Mouse (Mus musculus) neural tube, embryonic 11.5 days (tissue): ENCODE results near the gene Klhdc7b. TPM values are rescaled to one million over a fixed set of nuclear protein-coding genes. Genes with fewer than 3 reads are reported as not detected.

Experiments used
- ATAC-seq: fragments of 200-750 bp; cut with Nextera tagmentation; 2 replicates; pipeline ENCODE4 v1.8.0; 2017; ENCODE audit warnings: moderate number of reproducible peaks, mild to moderate bottlenecking, moderate TSS enrichment, moderate library complexity; ENCODE audit not compliant: insufficient read depth, low FRiP score, low TSS enrichment
- DNase-seq: peaks from one replicate; pipeline ENCODE4 v3.0.0-alpha.2; 2015; ENCODE audit warnings: low spot score
- H3K27ac ChIP-seq: fragments of 300-500 bp; sonication (generic); 2 replicates; pipeline ENCODE4 v1.5.1; 2014; ENCODE audit warnings: low read depth, mild to moderate bottlenecking, low read length
- H3K27me3 ChIP-seq: fragments of 300-500 bp; sonication (generic); 2 replicates; pipeline ENCODE4 v1.6.1; 2014; ENCODE audit warnings: mild to moderate bottlenecking, low read length, mixed read lengths; ENCODE audit not compliant: control insufficient read depth, insufficient read depth
- H3K36me3 ChIP-seq: fragments of 300-500 bp; sonication (generic); 2 replicates; pipeline ENCODE4 v1.6.1; 2014; ENCODE audit warnings: mild to moderate bottlenecking, low read length, moderate library complexity, mixed read lengths; ENCODE audit not compliant: control insufficient read depth, insufficient read depth
- H3K4me1 ChIP-seq: fragments of 300-500 bp; sonication (generic); 2 replicates; pipeline ENCODE4 v1.6.1; 2014; ENCODE audit warnings: low read length, mixed read lengths; ENCODE audit not compliant: control insufficient read depth, insufficient read depth
- H3K4me2 ChIP-seq: fragments of 300-500 bp; sonication (generic); 2 replicates; pipeline ENCODE4 v1.6.1; 2014; ENCODE audit warnings: low read depth, mild to moderate bottlenecking, moderate library complexity
- H3K4me3 ChIP-seq: fragments of 300-500 bp; sonication (generic); 2 replicates; pipeline ENCODE4 v1.5.1; 2014; ENCODE audit warnings: low read depth, low read length
- H3K9ac ChIP-seq: fragments of 300-500 bp; sonication (generic); 2 replicates; pipeline ENCODE4 v1.6.1; 2014; ENCODE audit warnings: mild to moderate bottlenecking, low read length
- H3K9me3 ChIP-seq: fragments of 300-500 bp; sonication (generic); 2 replicates; pipeline ENCODE4 v1.6.1; 2016; ENCODE audit warnings: low read length; ENCODE audit not compliant: control insufficient read depth
- WGBS: fragments of 180-500 bp; shearing (Covaris S2); extraction: QIAGEN DNeasy Blood & Tissue Kit; methylation state at CpG from one replicate; pipeline ENCODE4 v1.1.7; 2014; 5-methylcytosine and 5-hydroxymethylcytosine counted together
- polyA plus RNA-seq: library from polyadenylated mRNA; unstranded; fragments of >200 nt; fragmentation: Nextera tagmentation; extraction: Ambion mirVana; gene quantifications from 2 replicates; pipeline ENCODE4 v1.2.1, GENCODE M21; 2014

The Klhdc7b gene
- polyA plus RNA-seq, 1 experiment from 2014 or later: not detected

GRCm38 (mm10) chr15:89399716-89400115, 15.0 kb downstream of the Klhdc7b start:
- no peak for ATAC-seq

GRCm38 (mm10) chr15:89402471-89402870, 17.8 kb downstream of the Klhdc7b start:
- Histone ChIP-seq H3K36me3 (no peaks in the 10 kb centered on the region), H3K27ac (no peak overlapping the region), H3K27me3 (no peaks in the 10 kb centered on the region), H3K4me3 (no peak overlapping the region), H3K9ac (no peak overlapping the region), H3K9me3 (no peaks in the 10 kb centered on the region), H3K4me1 (no peaks in the 10 kb centered on the region), H3K4me2 (no peak overlapping the region)
- no peak for ATAC-seq
- 86% methylated on average over 1 of the region's 1 CpGs for WGBS
- DNase-seq: no peak

More at GRCm38 (mm10) chr15:89399716-89400115, 15.0 kb downstream of the Klhdc7b start:
- Histone ChIP-seq H3K36me3 (no peaks in the 10 kb centered on the region), H3K4me1 (no peaks in the 10 kb centered on the region), H3K27me3 (no peaks in the 10 kb centered on the region), H3K4me2 (no peak overlapping the region), H3K27ac (no peak overlapping the region), H3K4me3 (no peak overlapping the region), H3K9me3 (no peaks in the 10 kb centered on the region), H3K9ac (no peak overlapping the region)
- no peak for DNase-seq
- WGBS: 62% methylated on average over 1 of the region's 1 CpGs

GRCm38 (mm10) chr15:89404831-89405623, 20.3 kb downstream of the Klhdc7b start:
- no peaks in the 10 kb centered on the region; the same call in 1 of the 2 replicates for H3K9me3 ChIP-seq
- H3K4me3 ChIP-seq: no peak overlapping the region
- 87% methylated on average over 10 of the region's 10 CpGs for WGBS
- H3K4me1 ChIP-seq: no peaks in the 10 kb centered on the region
- H3K4me2 ChIP-seq: no peak overlapping the region
- H3K27ac ChIP-seq: no peak overlapping the region
- no peak overlapping the region for H3K9ac ChIP-seq
- DNase-seq: no peak
- H3K27me3 ChIP-seq: no peaks in the 10 kb centered on the region
- no peak for ATAC-seq
- H3K36me3 ChIP-seq: no peaks in the 10 kb centered on the region

GRCm38 (mm10) chr15:89406691-89407090, 22.0 kb downstream of the Klhdc7b start:
- no peak for DNase-seq
- Histone ChIP-seq H3K4me1 (no peaks in the 10 kb centered on the region), H3K9ac (no peak overlapping the region), H3K27ac (no peak overlapping the region), H3K4me2 (no peak overlapping the region), H3K4me3 (no peak overlapping the region), H3K9me3 (no peaks in the 10 kb centered on the region; the same call in 1 of the 2 replicates), H3K27me3 (no peaks in the 10 kb centered on the region), H3K36me3 (no peaks in the 10 kb centered on the region)
- ATAC-seq: no peak

GRCm38 (mm10) chr15:89410118-89410517, 25.4 kb downstream of the Klhdc7b start, which contains the start of gene Syce3:
Gene Syce3, minus strand, starts transcription at chr15:89410503.
- no peaks in the 10 kb centered on the region; the same call in 1 of the 2 replicates for H3K9me3 ChIP-seq
- WGBS: 86% methylated on average over 22 of the region's 24 CpGs
- no peak within 1 kb of the TSS for H3K4me2 ChIP-seq
- ATAC-seq (no peak), DNase-seq (no peak)
- no peaks in the 10 kb centered on the region for H3K4me1 ChIP-seq
- H3K27ac ChIP-seq: no peak within 1 kb of the TSS
- H3K9ac ChIP-seq: no peak within 1 kb of the TSS
- H3K27me3 ChIP-seq: no peaks in the 10 kb centered on the region
- H3K36me3 ChIP-seq: no peaks in the 10 kb centered on the region
- no peak within 1 kb of the TSS for H3K4me3 ChIP-seq

- WGBS: 90% methylated on average over 8 of the region's 8 CpGs
- Histone ChIP-seq H3K9ac (no peak overlapping the region), H3K27ac (no peak overlapping the region), H3K27me3 (no peaks in the 10 kb centered on the region), H3K36me3 (no peaks in the 10 kb centered on the region), H3K4me2 (no peak overlapping the region), H3K4me3 (no peak overlapping the region), H3K9me3 (no peaks in the 10 kb centered on the region), H3K4me1 (no peaks in the 10 kb centered on the region)
- ATAC-seq (no peak), DNase-seq (no peak)
Observed at GRCm38 (mm10) chr15:89415282-89415681, 30.6 kb downstream of the Klhdc7b start.

- WGBS: 94% methylated on average over 9 of the region's 9 CpGs
- no peaks in the 10 kb centered on the region for H3K36me3 ChIP-seq
- ATAC-seq: no peak
- H3K4me3 ChIP-seq: no peak overlapping the region
- no peak overlapping the region for H3K27ac ChIP-seq
- no peak for DNase-seq
- no peaks in the 10 kb centered on the region for H3K4me1 ChIP-seq
- no peak overlapping the region for H3K4me2 ChIP-seq
- no peaks in the 10 kb centered on the region for H3K9me3 ChIP-seq
- H3K27me3 ChIP-seq: no peaks in the 10 kb centered on the region
- H3K9ac ChIP-seq: no peak overlapping the region
Observed at GRCm38 (mm10) chr15:89421938-89422337, 37.2 kb downstream of the Klhdc7b start.

- no peak for DNase-seq
- Histone ChIP-seq H3K36me3 (no peaks in the 10 kb centered on the region), H3K27me3 (no peaks in the 10 kb centered on the region), H3K9me3 (no peaks in the 10 kb centered on the region), H3K9ac (no peak overlapping the region), H3K4me3 (no peak overlapping the region), H3K4me2 (no peak overlapping the region), H3K4me1 (peaks cover 8% of the 10 kb centered on the region), H3K27ac (no peak overlapping the region)
- ATAC-seq: no peak
- WGBS: 84% methylated on average over 8 of the region's 8 CpGs
Observed at GRCm38 (mm10) chr15:89424621-89425020, 39.9 kb downstream of the Klhdc7b start.

GRCm38 (mm10) chr15:89425711-89426121, 41.0 kb downstream of the Klhdc7b start, which contains the start of gene Cpt1b:
Gene Cpt1b, minus strand, starts transcription at chr15:89425863.
- H3K4me3 ChIP-seq: no peak within 1 kb of the TSS
- H3K27ac ChIP-seq: no peak within 1 kb of the TSS
- H3K4me1 ChIP-seq: peaks cover 8% of the 10 kb centered on the region
- ATAC-seq (no peak), DNase-seq (no peak)
- H3K9ac ChIP-seq: no peak within 1 kb of the TSS
- H3K36me3 ChIP-seq: no peaks in the 10 kb centered on the region
- H3K27me3 ChIP-seq: no peaks in the 10 kb centered on the region
- H3K9me3 ChIP-seq: no peaks in the 10 kb centered on the region
- no peak within 1 kb of the TSS for H3K4me2 ChIP-seq
- WGBS: 36% methylated on average over 6 of the region's 6 CpGs
